Mouse (Mus musculus) MEL (cell line): ENCODE results near the gene Tas2r143. TPM values are rescaled to one million over a fixed set of nuclear protein-coding genes. Genes with fewer than 3 reads are reported as not detected.

Experiments
- DNase-seq: peaks from one replicate; pipeline ENCODE4 v3.0.0; 2011; ENCODE audit warnings: low read depth, low spot score
- H3K27ac ChIP-seq: 2 replicates; pipeline ENCODE4 v1.5.1; 2012; ENCODE audit warnings: low read depth, mild to moderate bottlenecking, control low read depth, low read length, moderate library complexity; ENCODE audit not compliant: control insufficient read depth
- H3K27me3 ChIP-seq, 2 experiments: fragments of 150-350 bp in 1 of 2; sonication (generic) in 1 of 2; 2 replicates each; pipeline ENCODE4 v1.6.1; 2012; ENCODE audit warnings: low read length in 2 of 2, mild to moderate bottlenecking in 2 of 2, improper control_type of control experiment in 1 of 2, moderate library complexity in 1 of 2; ENCODE audit not compliant: insufficient read depth in 2 of 2, control insufficient read depth in 1 of 2
- H3K36me3 ChIP-seq, 2 experiments: 2 replicates each; pipeline ENCODE4 v1.6.1; 2012 to 2014; ENCODE audit warnings: low read length in 2 of 2, improper control_type of control experiment in 1 of 2, inconsistent platforms in 1 of 2, mild to moderate bottlenecking in 1 of 2; ENCODE audit not compliant: insufficient read depth in 2 of 2, control insufficient read depth in 1 of 2
- H3K4me1 ChIP-seq, 2 experiments: fragments of 150-350 bp in 1 of 2; sonication (generic) in 1 of 2; 2 replicates each; pipeline ENCODE4 v1.6.1; 2012; ENCODE audit warnings: low read length in 2 of 2, improper control_type of control experiment in 1 of 2, mild to moderate bottlenecking in 1 of 2; ENCODE audit not compliant: insufficient read depth in 2 of 2, control insufficient read depth in 1 of 2
- H3K4me3 ChIP-seq, 2 experiments: fragments of 150-350 bp in 1 of 2; sonication (generic) in 1 of 2; 2 replicates each; pipeline ENCODE4 v1.5.1; 2012; ENCODE audit warnings: low read depth in 2 of 2, low read length in 2 of 2, mild to moderate bottlenecking in 2 of 2, moderate library complexity in 2 of 2, control low read depth in 1 of 2, improper control_type of control experiment in 1 of 2; ENCODE audit not compliant: control insufficient read depth in 1 of 2, insufficient read depth in 1 of 2
- H3K79me2 ChIP-seq: 2 replicates; pipeline ENCODE4 v1.6.1; 2012; ENCODE audit warnings: mild to moderate bottlenecking, low read length, moderate library complexity; ENCODE audit not compliant: control insufficient read depth, poor library complexity, insufficient read depth
- H3K9ac ChIP-seq: 2 replicates; pipeline ENCODE4 v1.6.1; 2012; ENCODE audit warnings: low read depth, mild to moderate bottlenecking, control low read depth, low read length, moderate library complexity; ENCODE audit not compliant: control insufficient read depth, poor library complexity, severe bottlenecking
- H3K9me3 ChIP-seq: fragments of 150-350 bp; sonication (generic); replicated peaks from 2 replicates; pipeline ENCODE4 v1.6.1; 2012; ENCODE audit warnings: mild to moderate bottlenecking, low read length, improper control_type of control experiment, moderate library complexity; ENCODE audit not compliant: insufficient read depth
- CHD2 ChIP-seq: IDR thresholded peaks from 2 replicates; pipeline ENCODE4 v1.6.1; 2011; ENCODE audit warnings: low read length, improper control_type of control experiment
- EP300 ChIP-seq, 2 experiments: IDR thresholded peaks; 2 replicates each; pipeline ENCODE4 v1.6.1; 2011; ENCODE audit warnings: improper control_type of control experiment in 2 of 2, low read length in 2 of 2, low read depth in 1 of 2, mild to moderate bottlenecking in 1 of 2
- GABPA ChIP-seq: IDR thresholded peaks from 2 replicates; pipeline ENCODE4 v1.6.1; 2012; ENCODE audit warnings: low read depth, mild to moderate bottlenecking, inconsistent platforms, low read length, improper control_type of control experiment, moderate library complexity
- GATA1 ChIP-seq: IDR thresholded peaks from 2 replicates; pipeline ENCODE4 v1.6.1; 2011; ENCODE audit warnings: low read depth, low read length, improper control_type of control experiment
- JUND ChIP-seq: IDR thresholded peaks from 2 replicates; pipeline ENCODE4 v1.6.1; 2011; ENCODE audit warnings: low read depth, mild to moderate bottlenecking, improper control_type of control experiment, low read length
- KAT2A ChIP-seq: conservative IDR thresholded peaks from 2 replicates; pipeline ENCODE4 v1.6.1; 2012; ENCODE audit warnings: low read depth, low read length, improper control_type of control experiment, inconsistent platforms
- MAZ ChIP-seq: IDR thresholded peaks from 2 replicates; pipeline ENCODE4 v1.6.1; 2012; ENCODE audit warnings: low read depth, mild to moderate bottlenecking, inconsistent platforms, low read length, improper control_type of control experiment
- MXI1 ChIP-seq: IDR thresholded peaks from 2 replicates; pipeline ENCODE4 v1.6.1; 2011; ENCODE audit warnings: mild to moderate bottlenecking, low read depth, low read length, improper control_type of control experiment
- MYC ChIP-seq: IDR thresholded peaks from 2 replicates; pipeline ENCODE4 v1.6.1; 2011; ENCODE audit warnings: low read depth, mild to moderate bottlenecking, low read length, improper control_type of control experiment, moderate library complexity
- NRF1 ChIP-seq: IDR thresholded peaks from 2 replicates; pipeline ENCODE4 v1.6.1; 2014; ENCODE audit warnings: low read depth, mild to moderate bottlenecking, inconsistent platforms, low read length, improper control_type of control experiment, moderate library complexity; ENCODE audit not compliant: poor library complexity, insufficient read depth, severe bottlenecking
- POLR2A ChIP-seq, 2 experiments: IDR thresholded peaks; 2 replicates each; pipeline ENCODE4 v1.6.1; 2011 to 2012; ENCODE audit warnings: low read length in 2 of 2, mild to moderate bottlenecking in 2 of 2, control low read depth in 1 of 2, improper control_type of control experiment in 1 of 2, low read depth in 1 of 2, moderate library complexity in 1 of 2; ENCODE audit not compliant: control insufficient read depth in 1 of 2, insufficient read depth in 1 of 2, poor library complexity in 1 of 2
- POLR2AphosphoS2 ChIP-seq: IDR thresholded peaks from 2 replicates; pipeline ENCODE4 v1.6.1; 2011; ENCODE audit warnings: low read length, improper control_type of control experiment
- RCOR1 ChIP-seq: IDR thresholded peaks from 2 replicates; pipeline ENCODE4 v1.6.1; 2012; ENCODE audit warnings: low read depth, mild to moderate bottlenecking, inconsistent platforms, low read length, improper control_type of control experiment
- SIN3A ChIP-seq: IDR thresholded peaks from 2 replicates; pipeline ENCODE4 v1.6.1; 2012; ENCODE audit warnings: low read length, improper control_type of control experiment, inconsistent platforms
- SMC3 ChIP-seq: IDR thresholded peaks from 2 replicates; pipeline ENCODE4 v1.6.1; 2011; ENCODE audit warnings: low read depth, low read length, improper control_type of control experiment
- TAL1 ChIP-seq: IDR thresholded peaks from 2 replicates; pipeline ENCODE4 v1.6.1; 2012; ENCODE audit warnings: mild to moderate bottlenecking, inconsistent platforms, low read length, moderate library complexity, mixed read lengths
- TCF12 ChIP-seq: IDR thresholded peaks from 2 replicates; pipeline ENCODE4 v1.6.1; 2014; ENCODE audit warnings: low read depth, mild to moderate bottlenecking, inconsistent platforms, low read length, improper control_type of control experiment, moderate library complexity
- UBTF ChIP-seq: IDR thresholded peaks from 2 replicates; pipeline ENCODE4 v1.6.1; 2012; ENCODE audit warnings: low read depth, mild to moderate bottlenecking, inconsistent platforms, low read length, improper control_type of control experiment, moderate library complexity, borderline replicate concordance; ENCODE audit not compliant: insufficient read depth
- USF1 ChIP-seq: IDR thresholded peaks from 2 replicates; pipeline ENCODE4 v1.6.1; 2014; ENCODE audit warnings: low read depth, mild to moderate bottlenecking, inconsistent platforms, low read length, improper control_type of control experiment, moderate library complexity
- USF2 ChIP-seq, 2 experiments: IDR thresholded peaks; 2 replicates each; pipeline ENCODE4 v1.6.1; 2011 to 2012; ENCODE audit warnings: improper control_type of control experiment in 2 of 2, low read length in 2 of 2, borderline replicate concordance in 1 of 2, inconsistent platforms in 1 of 2, low read depth in 1 of 2, mild to moderate bottlenecking in 1 of 2; ENCODE audit not compliant: insufficient read depth in 1 of 2
- ZKSCAN1 ChIP-seq: IDR thresholded peaks from 2 replicates; pipeline ENCODE4 v1.6.1; 2012; ENCODE audit warnings: low read depth, mild to moderate bottlenecking, inconsistent platforms, low read length, improper control_type of control experiment, moderate library complexity
- ZMIZ1 ChIP-seq: IDR thresholded peaks from 2 replicates; pipeline ENCODE4 v1.6.1; 2012; ENCODE audit warnings: low read depth, mild to moderate bottlenecking, inconsistent platforms, low read length, improper control_type of control experiment, moderate library complexity
- ZNF384 ChIP-seq: IDR thresholded peaks from 2 replicates; pipeline ENCODE4 v1.6.1; 2012; ENCODE audit warnings: low read depth, mild to moderate bottlenecking, inconsistent platforms, low read length, improper control_type of control experiment
- polyA plus RNA-seq, 2 experiments: library from polyadenylated mRNA; stranded (reverse) in 1 of 2; unstranded in 1 of 2; fragments of >175 nt in 1 of 2; fragments of >200 nt in 1 of 2; gene quantifications; 2 replicates each; pipeline versions ENCODE4 v1.2.1 to v1.2.4; 2012; ENCODE audit warnings: low replicate concordance in 2 of 2, low read depth in 1 of 2; ENCODE audit not compliant: insufficient read length in 2 of 2, insufficient read depth in 1 of 2, missing spikeins in 1 of 2
- total RNA-seq: library from RNA; depleted of rRNA; stranded (reverse); fragments of 300-350 nt; gene quantifications from 2 replicates; pipeline ENCODE4 v1.2.3, GENCODE M21; 2012

Tas2r143 gene
- total and polyA plus RNA-seq, 3 experiments: not detected

- Histone ChIP-seq H3K79me2 (no peaks in the 10 kb centered on the region), H3K27ac (no peak overlapping the region), H3K9ac (no peak overlapping the region), H3K4me3 (no peak overlapping the region), H3K9me3 (no peaks in the 10 kb centered on the region), H3K27me3 (no peaks in the 10 kb centered on the region), H3K36me3 (no peaks in the 10 kb centered on the region), H3K4me1 (no peaks in the 10 kb centered on the region)
- DNase-seq: no peak
- no peak for TF ChIP-seq KAT2A
- no peak for TF ChIP-seq GABPA
- TF ChIP-seq SMC3: no peak
- TF ChIP-seq USF1: no peak
- TF ChIP-seq POLR2A (IDR thresholded peaks at IDR 0.05; ENCODE audit: control insufficient read depth in 1 of 2, insufficient read depth in 1 of 2, low read depth in 1 of 2, low read length in 2 of 2, poor library complexity in 1 of 2): no peak
- no peak for TF ChIP-seq UBTF
- TF ChIP-seq USF2 (IDR thresholded peaks at IDR 0.05; ENCODE audit: borderline replicate concordance in 1 of 2, insufficient read depth in 1 of 2, low read depth in 1 of 2, low read length in 2 of 2): no peak
- TF ChIP-seq ZNF384: no peak
- TF ChIP-seq TAL1: no peak
- TF ChIP-seq POLR2AphosphoS2: no peak
- no peak for TF ChIP-seq ZMIZ1
- TF ChIP-seq NRF1: no peak
- TF ChIP-seq RCOR1: no peak
Observed at GRCm38 (mm10) chr6:42435490-42435889, 35.5 kb downstream of the Tas2r143 start.

DNA sequence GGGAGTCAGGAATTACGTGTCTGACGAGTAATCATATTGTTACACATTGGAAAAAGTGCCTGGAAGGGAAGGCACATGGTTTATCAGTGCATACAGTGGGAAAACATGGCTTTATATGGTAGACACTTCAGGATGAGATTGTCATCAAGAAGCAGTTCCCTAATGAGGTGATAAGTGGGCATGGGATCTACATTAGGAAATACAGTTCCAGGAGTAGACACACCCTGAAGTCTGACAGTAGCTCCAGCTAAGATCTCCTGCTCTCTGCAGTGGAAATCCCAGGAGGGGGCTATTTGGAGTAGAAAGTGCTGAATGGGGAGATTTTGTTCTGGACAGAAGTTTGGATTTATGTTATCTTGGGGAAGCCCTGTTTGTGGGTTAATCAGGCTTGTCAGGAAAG is 41.4 kb downstream of the Tas2r143 start:
- no peak for DNase-seq
- Histone ChIP-seq H3K27ac (no peak overlapping the region), H3K36me3 (no peaks in the 10 kb centered on the region), H3K9ac (no peak overlapping the region), H3K27me3 (no peaks in the 10 kb centered on the region; a peak in 1 of 4 replicates), H3K4me1 (no peaks in the 10 kb centered on the region), H3K79me2 (no peaks in the 10 kb centered on the region), H3K4me3 (no peak overlapping the region), H3K9me3 (no peaks in the 10 kb centered on the region)
- TF ChIP-seq USF1 (no peak), POLR2AphosphoS2 (no peak)

DNA sequence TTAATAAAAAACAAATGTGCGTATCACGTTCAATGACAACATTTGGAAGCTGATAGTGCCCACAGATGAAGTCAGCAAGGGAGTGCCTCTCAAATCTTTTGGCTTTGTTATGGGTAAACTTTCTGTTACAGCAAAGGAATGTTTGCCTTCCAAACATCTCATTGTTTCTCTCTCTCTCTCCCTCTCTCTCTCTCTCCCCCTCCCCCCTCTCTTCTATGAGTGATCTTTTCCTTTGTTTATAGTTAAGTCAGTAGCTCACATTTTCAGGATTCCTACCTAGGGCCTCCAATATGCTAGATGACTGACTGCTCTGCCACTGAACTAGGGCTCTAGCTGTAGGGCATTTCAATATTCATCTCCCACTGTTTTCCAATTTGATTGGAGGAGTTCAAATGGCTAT is 44.5 kb downstream of the Tas2r143 start:
- Histone ChIP-seq H3K27me3 (no peaks in the 10 kb centered on the region; a peak in 1 of 4 replicates), H3K27ac (no peak overlapping the region)

More for the DNA sequence above, 44.5 kb downstream of the Tas2r143 start:
- no peaks in the 10 kb centered on the region for H3K79me2 ChIP-seq
- TF ChIP-seq MYC: no peak
- no peak for TF ChIP-seq ZKSCAN1
- no peak for TF ChIP-seq USF2 (IDR thresholded peaks at IDR 0.05; ENCODE audit: borderline replicate concordance in 1 of 2, insufficient read depth in 1 of 2, low read depth in 1 of 2, low read length in 2 of 2)
- TF ChIP-seq TCF12: no peak
- TF ChIP-seq UBTF: no peak
- no peak for TF ChIP-seq MAZ
- TF ChIP-seq JUND: no peak
- no peak for TF ChIP-seq GATA1
- TF ChIP-seq EP300 (IDR thresholded peaks at IDR 0.05; ENCODE audit: low read depth in 1 of 2, low read length in 2 of 2): no peak
- no peak for TF ChIP-seq CHD2
- TF ChIP-seq MXI1: no peak
- no peak for TF ChIP-seq SIN3A
- TF ChIP-seq TAL1: no peak
- no peaks in the 10 kb centered on the region for H3K36me3 ChIP-seq
- no peak overlapping the region for H3K9ac ChIP-seq
- H3K4me1 ChIP-seq: no peaks in the 10 kb centered on the region
- DNase-seq: no peak
- no peak overlapping the region for H3K4me3 ChIP-seq
- no peaks in the 10 kb centered on the region for H3K9me3 ChIP-seq
